Mouse (Mus musculus): ENCODE data around the gene Fam178b.
A peak's percentile ranks its signal among the peaks of the same experiment; 100 is the strongest.
"Not testable (repeated sequence)": the region's sequence is repeated elsewhere in the genome, so short reads cannot be mapped to it uniquely, and the experiment has no call there.

The Fam178b gene

GRCm38 (mm10) chr1:36540807-36541206 is 142.2 kb downstream of the Fam178b start:
- no peak for DNase-seq

GRCm38 (mm10) chr1:36540132-36540531 is 142.9 kb downstream of the Fam178b start:
- DNase-seq = no peak

DNA sequence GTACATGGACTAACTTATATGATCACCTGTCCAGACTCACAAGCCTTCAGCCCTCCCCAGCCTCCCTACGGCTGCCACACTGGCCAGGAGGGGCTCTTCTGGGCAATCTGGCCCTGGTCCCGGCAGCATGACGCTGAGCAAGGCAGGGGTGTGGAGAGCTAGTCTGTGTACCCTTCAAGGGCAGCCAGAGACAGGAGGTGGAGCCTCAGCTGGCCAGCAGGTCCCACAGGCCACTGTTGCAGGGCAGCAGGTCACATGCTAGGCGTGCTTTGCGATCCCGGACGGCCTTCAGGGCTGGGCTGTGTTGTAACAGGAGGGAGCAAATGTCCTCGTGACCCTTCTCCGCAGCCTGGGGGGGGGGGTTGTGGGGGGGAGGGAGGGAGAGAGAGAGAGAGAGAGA is 143.8 kb downstream of the Fam178b start, which contains the start of gene Gm42417:
Gm42417 (minus strand) TSS at position 244 of the 400 bp plus-strand sequence.
- DNase-seq = peak; percentile 88 to 97

- DNase-seq = no peak
Observed at GRCm38 (mm10) chr1:36538727-36539126, 144.3 kb downstream of the Fam178b start.

DNA sequence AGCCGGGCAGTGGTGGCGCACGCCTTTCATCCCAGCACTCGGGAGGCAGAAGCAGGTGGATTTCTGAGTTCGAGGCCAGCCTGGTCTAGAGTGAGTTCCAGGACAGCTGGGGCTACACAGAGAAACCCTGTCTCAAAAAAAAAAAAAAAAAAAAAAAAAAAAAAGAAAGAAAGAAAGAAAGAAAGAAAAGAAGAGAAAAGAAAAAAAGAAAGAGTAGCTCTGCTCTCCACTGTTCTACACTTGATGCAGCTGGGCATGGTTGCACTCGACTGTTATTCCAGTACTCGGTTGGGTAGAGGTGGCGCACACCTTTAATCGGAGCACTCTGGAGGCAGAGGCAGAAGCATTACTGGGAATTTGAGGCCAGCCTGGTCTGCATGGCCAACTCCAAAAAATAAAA is 146.2 kb downstream of the Fam178b start, which contains the start of gene Ankrd23:
Ankrd23 (minus strand) TSS at position 101 of the 400 bp plus-strand sequence.
- not testable (repeated sequence) for DNase-seq

- no peak for DNase-seq
Observed at GRCm38 (mm10) chr1:36536397-36536728, 146.6 kb downstream of the Fam178b start.

GRCm38 (mm10) chr1:36535477-36536396 is 147.2 kb downstream of the Fam178b start:
- DNase-seq = no peak

- DNase-seq = no peak
Observed at GRCm38 (mm10) chr1:36534595-36535058, 148.4 kb downstream of the Fam178b start.

- DNase-seq = no peak
Observed at GRCm38 (mm10) chr1:36533546-36533945, 149.4 kb downstream of the Fam178b start.

DNA sequence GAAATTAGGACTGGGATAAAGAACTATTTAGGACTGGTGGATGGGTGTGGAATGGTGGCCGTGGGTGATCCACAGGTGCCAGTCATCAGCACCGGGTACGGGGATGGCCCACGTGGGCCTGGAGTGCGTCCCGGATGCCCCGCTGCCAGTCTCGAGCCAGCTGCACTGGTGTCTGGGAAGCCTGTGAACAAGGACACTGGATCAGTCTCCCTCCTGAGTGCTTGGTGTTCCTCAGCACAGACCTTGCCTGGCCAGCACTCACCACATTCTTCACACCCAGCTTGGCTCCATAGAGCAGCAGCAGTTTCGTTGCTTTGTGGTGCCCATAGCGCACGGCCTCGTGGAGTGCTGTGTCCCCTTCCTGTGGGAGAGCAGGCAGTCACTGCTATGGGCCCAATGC is 151.5 kb downstream of the Fam178b start:
- no peak for DNase-seq

DNA sequence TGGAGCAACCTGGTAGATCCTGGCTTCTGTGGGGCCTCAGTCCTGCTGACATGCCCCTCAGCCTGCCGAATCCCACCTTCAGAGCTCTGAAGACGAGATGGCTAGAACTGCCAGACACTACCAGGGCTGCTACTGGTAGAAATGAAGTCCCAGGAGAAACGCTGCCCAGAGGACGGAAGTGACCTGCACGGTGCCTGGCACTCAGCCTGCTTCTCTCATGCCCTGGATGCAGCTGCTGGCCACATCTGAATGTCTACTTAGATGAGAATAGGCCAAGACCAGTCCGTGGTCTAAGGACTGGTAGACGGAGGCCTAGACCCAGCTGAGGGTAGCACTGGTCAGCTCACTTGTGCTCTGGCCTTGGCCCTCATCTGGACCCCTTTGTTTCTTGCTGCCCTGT is 152.0 kb downstream of the Fam178b start:
- DNase-seq = no peak

- no peak for DNase-seq
Observed at GRCm38 (mm10) chr1:36530485-36530884, 152.5 kb downstream of the Fam178b start.

DNA sequence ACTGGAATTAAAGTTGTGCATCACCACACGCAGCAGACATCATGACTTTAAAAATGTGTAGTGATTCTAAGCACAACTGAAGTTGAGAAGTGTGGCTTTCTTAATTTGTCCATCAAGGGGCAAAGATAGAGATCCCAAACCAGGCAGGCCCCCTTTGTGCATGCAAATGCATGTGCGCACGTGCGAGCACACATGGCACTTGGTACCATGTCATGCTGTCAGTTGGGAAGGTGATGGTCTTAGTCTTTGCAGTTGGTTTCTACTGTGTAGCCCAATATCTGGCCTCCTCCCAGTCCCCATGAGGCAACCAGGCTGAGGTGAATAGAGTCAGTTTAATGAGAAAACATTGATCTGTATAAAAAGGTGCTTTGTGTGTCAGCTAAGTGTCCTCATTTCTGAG is 153.1 kb downstream of the Fam178b start:
- no peak for DNase-seq

DNA sequence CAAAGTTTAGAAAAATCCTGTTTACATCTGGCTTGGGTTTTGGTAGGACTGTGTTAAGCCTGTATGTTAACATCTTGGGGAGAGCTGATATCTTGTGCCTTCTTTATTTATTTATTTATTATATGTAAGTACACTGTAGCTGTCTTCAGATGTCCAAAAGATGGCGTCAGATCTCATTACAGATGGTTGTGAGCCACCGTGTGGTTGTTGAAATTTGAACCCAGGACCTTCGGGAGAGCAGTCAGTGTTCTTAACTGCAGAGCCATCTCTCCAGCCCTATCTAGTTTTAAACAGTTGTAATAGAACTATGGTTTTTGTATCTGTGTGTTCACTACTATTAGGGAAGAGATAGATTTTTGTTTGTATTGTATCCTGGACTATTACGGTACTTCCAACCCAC is 153.7 kb downstream of the Fam178b start:
- no peak for DNase-seq

GRCm38 (mm10) chr1:36528351-36528750 is 154.6 kb downstream of the Fam178b start:
- DNase-seq = no peak

DNA sequence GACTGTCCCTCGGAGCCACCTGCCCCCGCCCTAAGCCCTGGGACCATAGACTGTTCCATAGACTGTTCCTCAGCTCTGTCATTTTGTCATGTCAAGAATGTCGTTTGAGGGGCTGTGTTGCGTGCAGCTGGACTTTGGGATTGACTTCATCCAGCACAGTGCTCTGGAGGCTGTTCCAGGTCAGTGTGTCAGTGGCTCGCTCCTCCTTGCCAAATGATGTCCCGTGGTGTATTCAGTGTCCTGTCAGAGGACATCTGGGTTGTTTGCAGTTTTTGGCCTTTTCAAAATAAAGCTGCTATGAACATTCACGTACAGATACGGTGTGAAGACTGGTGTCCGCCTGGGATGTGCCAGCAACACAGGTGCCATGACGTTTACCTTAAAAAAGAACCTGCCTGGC is 156.1 kb downstream of the Fam178b start:
- no peak for DNase-seq

GRCm38 (mm10) chr1:36525774-36526173 is 157.2 kb downstream of the Fam178b start:
- DNase-seq = no peak

DNA sequence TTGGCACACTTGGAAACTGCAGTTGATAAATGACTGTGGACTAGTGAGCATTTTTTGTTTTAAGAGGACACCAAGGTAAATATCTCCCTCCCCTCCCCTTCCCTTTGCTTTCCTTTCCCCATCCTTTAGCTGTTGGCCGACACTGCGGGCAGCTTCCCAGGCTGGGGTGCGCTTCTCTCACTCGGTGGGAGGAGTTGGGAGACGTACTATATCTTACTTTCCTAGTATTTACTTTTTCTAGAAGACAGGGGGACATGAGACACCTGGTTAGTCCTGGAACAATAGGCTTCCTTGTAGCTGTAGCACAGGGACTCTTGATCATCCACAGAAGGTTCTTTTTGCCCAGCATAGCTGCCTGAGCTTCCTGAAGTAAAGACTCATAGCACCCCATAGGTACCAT is 158.9 kb downstream of the Fam178b start:
- DNase-seq = no peak

GRCm38 (mm10) chr1:36523332-36524013 is 159.5 kb downstream of the Fam178b start:
- DNase-seq = no peak

- DNase-seq = no peak
Observed at GRCm38 (mm10) chr1:36522210-36522609, 160.8 kb downstream of the Fam178b start.

DNA sequence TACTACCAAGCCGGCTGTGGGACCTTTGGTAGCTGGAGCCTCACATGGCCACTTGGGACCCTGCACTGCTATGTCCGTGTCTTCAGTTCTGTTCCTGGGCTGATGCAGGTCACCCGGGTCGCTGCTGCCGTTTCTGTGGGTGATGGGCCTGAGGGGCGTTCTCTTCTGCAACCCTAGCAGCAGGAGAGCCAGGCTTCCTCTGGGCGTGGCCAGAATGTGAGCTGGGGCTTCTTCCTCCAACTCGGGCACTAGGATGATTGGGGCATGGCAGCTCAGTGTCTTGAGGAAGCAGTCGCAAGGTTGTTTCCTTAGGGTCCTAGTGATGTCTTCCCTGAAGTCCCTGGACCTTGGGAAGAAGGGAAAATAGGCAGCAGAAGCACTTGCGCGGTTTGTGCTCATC is 163.4 kb downstream of the Fam178b start:
- DNase-seq = no peak

DNA sequence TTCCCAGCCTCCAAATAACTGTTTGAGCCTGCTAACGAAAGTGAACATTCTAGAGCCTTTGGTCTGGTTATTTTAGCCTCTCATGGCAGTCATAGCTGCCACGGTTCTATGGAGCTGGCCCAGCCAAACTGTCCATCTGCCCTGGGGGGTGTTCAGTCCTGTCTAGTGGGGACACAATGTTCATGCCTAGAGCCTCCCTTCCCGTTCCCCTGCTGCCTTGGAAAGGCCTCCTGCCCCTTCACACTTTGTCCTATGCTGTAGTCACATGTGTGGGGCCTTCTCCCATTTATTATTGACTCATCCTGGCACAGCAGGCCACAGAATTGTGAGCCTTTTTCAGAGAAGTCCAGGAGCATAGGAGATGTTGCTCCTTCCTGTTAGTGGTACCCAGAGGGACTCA is 164.7 kb downstream of the Fam178b start:
- DNase-seq = no peak

DNA sequence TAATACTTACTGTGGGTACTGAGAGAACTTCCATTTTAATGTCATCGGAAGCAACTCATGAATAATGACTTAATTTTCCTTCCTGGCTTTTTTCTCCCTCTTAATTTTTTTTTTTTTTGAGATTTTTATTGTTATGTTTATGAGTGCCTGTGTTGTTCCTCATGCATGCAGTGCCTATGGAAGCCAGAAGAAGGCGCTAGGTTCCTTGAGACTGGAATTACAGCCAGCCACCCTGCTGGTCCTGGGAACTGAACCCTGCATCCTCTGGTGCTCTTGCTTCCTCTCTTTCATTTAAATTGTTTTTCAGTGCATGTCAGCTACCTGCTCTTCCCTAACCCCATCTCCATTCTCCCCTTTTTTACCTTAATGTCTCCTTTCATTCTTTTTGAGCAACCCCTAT is 169.3 kb downstream of the Fam178b start:
- peak in 1 of 2 experiments; percentile 42 for DNase-seq

DNA sequence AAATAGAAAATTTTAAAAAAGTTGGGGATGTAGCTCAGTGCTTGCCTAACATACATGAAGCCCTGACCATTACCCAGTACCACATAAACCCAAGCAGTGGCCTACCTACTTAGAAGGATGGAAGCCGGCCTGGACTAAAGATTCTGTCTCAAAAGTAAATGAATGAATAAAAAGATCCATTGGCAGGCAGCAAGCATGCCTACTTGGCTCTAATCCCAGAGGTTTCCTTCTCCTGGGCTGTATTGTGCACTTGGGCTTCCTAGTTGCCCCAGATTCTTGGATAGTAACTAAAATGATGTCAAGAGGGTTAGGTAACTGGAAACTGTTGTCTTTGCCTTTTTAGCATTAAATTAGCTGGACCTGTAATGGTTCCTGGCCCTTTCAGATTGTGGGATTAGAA is 169.7 kb downstream of the Fam178b start:
- DNase-seq = peak in 1 of 2 experiments; percentile 43

All from kidney, adult 8-10 months (tissue).